Mouse (Mus musculus) MN1 (cell line): Measurements from ENCODE around the gene Bcl2.
"Not testable (repeated sequence)": the region's sequence is repeated elsewhere in the genome, so short reads cannot be mapped to it uniquely, and the experiment has no call there.

Experiments
- DNase-seq: peaks from one replicate; pipeline ENCODE4 v3.0.0-alpha.2; 2016; ENCODE audit warnings: low spot score

Gene Bcl2

DNA sequence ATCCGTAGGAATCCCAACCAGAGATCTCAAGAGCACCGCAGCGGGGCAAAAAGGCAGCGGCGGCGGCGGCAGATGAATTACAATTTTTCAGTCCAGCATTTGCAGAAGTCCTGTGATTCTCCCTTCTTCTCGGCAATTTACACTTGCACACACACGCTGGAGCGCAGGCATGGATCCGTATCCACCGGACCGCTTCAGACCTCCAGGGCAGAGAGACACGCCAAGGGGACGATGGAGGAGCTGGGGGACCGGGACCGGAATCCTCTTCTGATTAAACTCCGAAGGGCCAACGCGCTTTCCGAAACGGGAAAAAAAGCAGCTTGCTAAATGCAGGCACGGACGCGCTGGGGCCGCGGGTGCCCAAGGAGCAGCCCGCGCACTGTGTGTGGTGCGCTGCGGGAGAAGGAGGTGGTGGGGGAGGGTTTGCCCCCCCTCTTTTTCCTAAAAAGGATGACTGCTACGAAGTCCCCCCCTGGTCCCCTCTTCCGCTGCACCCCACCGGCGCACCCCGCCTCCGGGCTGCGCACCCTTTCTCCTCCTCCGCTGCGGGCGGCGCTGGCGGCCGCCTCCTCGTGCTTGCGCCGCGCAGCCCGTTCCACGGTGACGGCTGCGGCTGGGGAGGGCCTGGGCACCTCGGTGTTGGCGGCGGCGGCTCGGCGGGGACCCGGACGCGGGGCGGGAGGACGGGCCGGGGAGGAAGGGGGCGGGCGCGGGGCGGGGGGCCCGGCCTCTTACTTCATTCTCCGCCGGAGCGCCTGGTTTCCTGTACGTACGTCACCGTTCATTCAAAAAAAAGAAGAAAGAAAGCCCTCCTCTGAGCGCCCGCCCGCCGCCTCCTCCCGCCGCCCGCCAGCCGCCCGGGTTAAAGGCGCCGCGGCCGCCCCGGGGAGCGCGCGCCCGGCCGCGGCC lies at the start of gene Bcl2:
Bcl2 (minus strand) TSS at position 654 of the 909 bp plus-strand sequence.
- peak; percentile 81 for DNase-seq

DNA sequence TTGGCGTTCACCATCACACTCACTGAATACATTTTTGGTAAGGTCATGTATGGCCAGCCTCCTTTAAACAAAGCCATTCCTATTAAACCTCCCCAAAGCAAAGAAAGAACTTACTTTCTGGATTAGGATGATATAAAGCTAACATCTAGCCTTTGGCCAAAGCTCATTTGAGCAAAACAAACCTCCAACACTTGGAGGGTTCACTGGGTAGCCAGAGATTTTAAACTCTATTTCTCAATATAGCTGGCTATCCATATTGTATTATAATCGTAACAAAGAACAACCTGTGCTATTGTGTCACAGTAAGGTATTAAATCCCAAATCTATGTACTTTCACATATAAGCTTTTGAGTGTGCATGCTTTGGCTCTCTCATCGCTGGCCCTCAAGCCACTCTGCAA lies 46.7 kb upstream of the Bcl2 start:
- DNase-seq: no peak

DNA sequence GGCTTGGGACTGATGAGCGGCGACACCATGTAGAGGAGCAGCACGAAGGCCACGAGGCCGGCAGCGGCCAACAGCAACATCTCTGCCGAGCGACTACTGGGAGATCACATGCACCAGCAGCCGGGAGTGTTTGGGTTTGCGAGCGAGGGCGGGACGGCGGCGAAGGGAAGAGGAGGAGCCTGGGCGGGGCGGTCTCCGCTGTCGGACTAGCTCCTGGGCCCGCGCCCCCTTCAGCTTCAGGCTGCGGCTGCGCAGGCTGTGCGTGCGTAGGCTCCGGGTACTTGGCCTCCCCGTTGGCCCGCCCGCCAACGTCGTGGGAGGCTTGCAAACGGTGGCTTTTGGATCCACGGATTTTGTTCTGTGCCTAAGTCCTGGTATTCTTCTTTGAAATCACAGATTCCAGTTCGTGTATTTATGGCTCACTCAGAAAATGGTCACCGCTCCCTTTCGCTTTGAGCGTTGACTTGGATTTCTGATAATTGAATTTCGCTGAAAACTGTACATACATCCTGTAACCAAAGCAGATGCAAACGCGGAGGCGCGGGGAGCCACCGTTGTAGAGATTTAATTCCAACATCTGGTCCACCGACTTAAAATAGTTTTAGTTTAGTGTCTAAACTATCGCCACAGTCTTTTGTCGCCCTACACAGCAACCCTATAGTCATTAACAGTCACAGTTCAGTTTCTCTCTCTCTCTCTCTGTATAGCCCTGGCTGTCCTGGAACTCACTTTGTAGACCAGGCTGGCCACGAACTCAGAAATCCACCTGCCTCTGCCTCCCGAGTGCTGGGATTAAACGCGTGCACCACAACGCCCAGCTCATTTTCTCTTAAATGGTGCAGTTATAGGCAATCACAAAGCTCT lies 45.7 kb upstream of the Bcl2 start, which contains the start of gene Kdsr:
Kdsr (minus strand) TSS at position 156 of the 864 bp plus-strand sequence.
- DNase-seq: peak; percentile 98

DNA sequence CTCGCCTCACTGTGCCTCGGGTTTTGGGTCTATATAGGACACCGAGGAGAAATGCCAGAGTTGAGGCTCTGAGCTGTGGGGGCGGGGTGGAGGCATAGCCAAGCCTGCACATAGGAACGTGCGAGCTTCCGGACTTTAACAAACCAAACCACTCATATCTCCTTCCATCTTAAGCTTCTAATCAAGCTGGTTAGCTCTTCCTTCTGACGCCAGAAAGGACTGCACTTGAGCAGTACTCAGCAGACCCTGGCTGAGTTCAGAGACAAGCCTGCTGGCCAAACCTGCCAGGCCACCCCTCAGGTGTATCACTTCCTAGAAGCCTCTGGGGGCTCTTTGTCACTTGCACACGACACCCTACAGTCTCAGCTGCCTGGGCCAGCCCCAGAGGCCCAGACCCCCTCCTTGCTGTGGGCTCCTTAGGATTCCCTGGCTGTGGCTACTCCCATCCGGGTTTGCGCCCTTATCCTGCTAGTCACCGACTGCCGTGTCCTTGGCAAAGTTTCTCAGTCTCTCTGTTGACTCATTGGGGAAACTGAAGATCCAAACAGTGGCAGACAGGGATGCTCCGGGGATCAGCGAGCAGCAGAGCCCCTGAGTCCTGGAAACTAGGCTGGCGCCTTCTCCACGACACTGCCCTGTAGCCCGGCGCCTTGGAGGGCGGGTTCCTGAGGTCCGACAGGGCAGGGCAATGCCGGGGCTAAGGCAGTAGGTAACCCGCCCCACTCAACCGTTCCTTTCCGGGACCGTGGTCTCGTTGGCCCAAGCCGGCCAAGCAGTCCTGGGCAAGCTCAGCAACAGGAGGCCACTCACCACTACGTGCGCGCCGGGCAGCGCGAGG lies 44.9 kb upstream of the Bcl2 start:
- peak; percentile 45 for DNase-seq

DNA sequence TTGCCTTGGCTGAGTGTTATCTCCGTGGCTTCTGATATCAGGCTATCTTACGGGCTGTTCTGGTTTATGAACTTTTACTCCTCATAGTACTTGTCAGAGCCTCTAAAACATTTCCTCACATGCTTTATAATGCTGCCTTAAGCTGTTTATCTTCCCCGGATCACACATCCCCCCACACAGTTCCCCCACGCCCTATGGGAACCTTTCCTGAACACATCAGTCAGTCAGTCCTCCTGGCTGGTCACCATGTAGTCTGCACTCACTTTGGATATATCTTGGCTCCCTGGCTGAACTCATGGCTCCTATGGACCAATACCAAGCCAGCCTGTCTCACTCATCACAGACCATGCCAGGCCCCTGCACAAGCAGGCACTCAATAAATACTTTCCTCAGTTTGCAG lies 42.6 kb upstream of the Bcl2 start:
- no peak for DNase-seq

DNA sequence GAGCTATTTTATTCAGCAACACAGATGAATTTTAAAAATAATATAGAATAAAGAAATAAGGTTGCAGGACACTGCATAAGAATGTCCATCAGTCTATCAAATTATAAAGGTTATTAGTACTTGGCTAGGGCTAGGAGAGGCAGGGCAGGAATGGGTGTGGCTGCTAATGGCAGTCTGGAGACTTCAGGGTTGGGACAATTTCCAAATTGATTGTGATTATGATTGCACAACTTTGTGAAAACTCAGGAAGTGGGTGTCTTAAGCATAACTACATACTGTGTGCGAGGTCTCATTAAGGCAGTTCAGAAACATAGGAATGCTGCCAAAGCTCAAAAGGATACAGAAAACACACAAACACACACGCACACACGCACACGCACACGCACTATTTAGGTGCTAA lies 37.9 kb upstream of the Bcl2 start:
- no peak for DNase-seq

DNA sequence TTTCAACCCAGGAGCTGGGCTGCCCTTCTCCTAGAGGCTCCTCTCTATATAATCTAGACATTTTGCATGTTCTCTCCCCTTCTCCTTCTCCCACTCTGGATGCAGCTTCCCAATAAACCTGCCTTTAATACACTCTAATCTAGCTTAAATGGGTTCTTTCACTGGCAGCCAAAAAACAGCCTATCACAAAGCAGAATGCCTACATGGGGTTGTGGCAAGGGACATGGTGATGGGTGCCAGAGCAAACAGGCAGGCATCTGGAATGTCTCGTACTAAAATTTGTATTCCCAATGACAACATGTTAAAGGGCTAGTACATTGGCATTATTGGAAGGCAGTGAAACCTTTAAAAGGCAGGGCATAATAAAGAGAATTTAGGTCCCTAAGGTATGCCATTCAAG lies 36.6 kb upstream of the Bcl2 start:
- DNase-seq: peak; percentile 67

DNA sequence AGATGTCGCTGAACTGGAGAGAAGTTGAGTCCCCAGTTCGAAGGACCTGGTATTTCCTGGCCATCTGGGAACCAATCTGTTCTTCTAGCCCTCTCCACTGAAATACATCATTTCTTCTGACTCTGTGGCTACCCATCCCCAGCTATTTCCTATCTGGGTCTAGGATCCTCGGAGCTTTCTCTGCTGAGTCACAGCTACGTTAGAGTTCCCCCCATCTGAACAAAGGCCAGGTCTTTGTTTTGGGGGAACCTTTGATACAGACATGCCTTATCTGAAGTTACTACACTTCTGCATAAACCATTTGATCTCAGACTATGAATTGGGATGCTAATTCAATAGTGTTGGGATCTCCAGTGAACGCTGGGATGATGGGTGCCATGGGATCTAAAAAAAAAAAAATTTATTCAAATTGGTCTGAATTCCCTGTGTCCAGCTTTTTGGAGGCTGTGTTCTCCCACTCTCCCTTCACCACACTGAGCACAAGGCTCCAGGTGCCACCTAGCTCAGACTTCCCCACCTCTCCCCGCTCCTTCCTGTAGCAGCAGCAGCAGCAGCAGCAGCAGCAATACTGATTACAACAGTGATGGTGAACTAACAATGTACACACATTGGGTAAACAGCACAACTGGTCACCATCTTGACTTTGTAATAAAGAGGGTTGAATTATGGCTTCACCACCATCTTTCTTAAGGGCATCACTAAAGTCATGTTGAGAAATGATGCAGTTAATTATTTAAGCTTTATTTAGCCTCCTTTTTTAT lies 34.7 kb upstream of the Bcl2 start:
- no peak for DNase-seq

DNA sequence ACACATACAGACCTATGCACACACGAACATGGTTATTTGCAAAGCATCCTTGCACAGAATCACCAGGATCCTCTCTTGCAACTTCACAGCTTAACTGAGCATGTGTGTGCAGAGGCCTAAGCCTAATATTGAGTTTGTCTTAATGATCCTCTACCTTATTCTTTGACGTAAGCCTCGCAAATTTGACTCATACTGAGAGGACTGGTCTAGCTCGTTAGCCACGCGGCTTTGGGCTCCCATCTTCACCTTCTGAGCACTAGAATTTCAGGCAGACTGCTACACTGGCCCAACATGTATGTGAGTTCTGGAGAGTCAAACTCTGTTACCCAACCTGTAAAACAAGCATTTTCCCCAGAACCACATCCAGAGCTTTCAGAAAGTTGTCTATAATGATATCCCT lies 28.9 kb upstream of the Bcl2 start:
- DNase-seq: no peak

DNA sequence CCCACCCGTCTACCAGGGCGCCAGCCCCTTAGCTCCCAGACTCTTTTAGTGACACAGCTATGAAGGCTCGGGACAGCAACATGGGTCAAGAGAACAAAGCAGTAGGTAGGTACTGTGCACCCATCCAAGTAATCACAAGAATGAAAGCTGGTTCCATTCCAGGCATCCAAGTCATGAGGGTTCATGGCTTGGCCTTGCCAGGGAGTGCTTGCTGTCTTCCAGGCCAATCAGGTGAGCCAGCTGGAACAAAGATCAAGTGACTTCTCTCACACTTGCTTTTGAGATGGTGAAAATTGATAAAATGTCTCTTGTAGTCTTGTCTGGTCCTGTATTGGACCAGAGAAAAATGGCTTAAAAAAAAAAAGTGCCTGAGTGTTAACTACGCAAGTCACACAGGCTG lies 26.7 kb upstream of the Bcl2 start:
- DNase-seq: no peak

DNA sequence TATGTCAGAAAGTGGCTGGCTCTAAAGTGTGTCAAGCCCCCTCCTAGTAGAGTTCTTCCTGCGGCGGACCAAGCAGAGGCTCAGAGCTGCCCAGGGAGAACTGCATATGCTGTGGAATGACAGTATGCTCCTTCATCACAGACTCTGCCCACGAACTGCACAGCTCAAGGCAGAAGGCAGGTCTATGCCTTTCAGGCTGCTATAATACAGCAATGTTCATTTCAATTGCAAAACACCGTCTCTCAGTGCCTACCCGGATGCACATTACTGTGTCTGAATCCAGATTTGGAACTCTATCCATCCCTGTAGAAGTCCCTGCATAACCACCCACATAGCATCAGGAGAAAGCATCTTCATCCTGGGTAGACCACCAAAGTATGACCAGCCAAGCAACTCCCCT lies 25.7 kb upstream of the Bcl2 start:
- DNase-seq: no peak

DNA sequence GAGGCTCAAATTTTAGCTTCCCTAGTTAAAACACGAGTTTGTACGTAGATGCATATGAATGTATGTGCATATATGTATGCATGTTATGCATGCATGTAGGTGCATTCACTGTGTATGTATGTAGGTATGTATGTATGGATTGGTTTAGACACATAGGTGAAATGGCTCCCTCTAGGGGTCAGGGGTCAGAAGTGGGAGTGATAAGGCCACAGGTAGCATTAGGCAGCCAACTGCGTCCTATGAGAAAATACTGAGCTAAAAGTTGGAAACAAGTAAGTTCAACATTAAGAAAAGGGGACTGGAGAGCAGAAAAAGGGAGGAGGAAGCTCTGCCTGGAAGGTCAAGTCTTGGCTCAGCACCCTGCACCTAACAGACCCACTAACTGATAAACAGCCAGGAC lies 24.0 kb upstream of the Bcl2 start:
- DNase-seq: peak; percentile 23

DNA sequence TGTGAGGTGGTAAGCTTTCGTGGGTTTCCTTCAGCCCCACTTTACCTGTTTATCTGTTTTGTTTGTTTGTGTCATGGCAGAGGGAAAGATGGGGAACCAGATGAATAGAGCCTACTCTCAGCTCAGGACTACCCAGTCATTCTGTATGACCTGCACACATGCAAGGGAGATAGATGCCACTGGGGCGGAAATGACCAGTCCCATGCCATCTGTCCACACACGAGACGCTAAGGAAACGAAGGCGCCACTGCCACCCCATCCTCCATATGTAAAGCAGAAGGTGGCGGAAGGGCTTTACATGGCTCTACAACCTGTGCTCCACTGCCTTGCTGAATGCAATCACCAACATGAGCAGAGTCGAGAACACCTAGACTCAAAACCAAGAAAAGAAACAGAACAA lies 22.1 kb upstream of the Bcl2 start:
- no peak for DNase-seq

DNA sequence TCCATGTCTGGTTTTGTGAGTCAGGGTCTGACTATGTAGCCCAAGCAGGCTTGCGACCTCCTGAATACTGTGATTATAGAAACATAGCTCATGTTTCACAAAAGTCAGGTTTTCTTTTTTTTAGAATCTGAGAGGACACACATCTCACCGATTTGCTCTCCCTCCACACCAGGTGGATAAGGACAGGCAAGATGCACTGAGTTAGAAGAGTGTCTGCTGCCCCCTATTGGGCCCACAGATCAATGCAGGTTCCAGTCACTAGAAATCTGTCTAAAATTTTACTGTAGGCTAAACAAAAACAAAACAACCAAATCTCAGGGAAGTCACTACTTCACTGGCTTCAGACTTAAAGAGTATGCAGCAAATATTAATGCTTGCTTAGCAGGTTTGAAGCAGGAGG lies 21.5 kb upstream of the Bcl2 start:
- peak; percentile 47 for DNase-seq

DNA sequence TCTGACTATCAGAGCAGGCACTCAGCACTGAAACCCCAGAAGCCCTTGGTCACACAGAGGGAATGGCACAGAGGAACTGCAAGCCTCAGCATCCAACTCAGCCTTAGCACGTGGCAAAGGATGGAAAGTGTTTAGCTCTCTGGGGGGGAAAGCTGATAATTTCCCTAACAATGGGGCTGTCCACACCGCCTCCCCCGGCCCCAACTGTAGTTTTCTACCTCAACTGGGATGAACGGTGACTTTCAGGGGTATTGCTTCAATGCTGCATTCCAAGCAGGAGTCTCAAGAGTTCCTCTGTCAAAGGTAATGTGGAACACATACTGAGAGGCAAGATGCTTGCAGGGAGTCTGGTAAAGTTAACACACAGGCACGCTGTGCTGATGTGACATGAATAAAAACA lies 8.0 kb upstream of the Bcl2 start:
- no peak for DNase-seq

DNA sequence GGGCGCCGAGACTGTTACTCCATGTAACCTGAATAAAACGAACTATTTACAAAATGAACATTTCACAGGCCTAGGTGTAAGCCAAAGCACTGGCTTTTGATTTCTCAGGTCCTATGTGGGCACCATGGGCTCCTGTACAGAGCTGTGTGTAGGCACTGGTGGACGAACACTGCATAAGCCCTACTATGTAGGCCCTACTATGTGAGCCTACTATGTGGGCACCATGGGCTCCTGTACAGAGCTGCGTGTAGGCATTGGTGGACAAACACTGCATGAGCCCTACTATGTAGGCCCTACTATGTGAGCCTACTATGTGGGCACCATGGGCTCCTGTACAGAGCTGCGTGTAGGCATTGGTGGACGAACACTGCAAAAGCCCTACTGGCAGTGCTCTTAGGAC lies 3.7 kb upstream of the Bcl2 start:
- not testable (repeated sequence) for DNase-seq

DNA sequence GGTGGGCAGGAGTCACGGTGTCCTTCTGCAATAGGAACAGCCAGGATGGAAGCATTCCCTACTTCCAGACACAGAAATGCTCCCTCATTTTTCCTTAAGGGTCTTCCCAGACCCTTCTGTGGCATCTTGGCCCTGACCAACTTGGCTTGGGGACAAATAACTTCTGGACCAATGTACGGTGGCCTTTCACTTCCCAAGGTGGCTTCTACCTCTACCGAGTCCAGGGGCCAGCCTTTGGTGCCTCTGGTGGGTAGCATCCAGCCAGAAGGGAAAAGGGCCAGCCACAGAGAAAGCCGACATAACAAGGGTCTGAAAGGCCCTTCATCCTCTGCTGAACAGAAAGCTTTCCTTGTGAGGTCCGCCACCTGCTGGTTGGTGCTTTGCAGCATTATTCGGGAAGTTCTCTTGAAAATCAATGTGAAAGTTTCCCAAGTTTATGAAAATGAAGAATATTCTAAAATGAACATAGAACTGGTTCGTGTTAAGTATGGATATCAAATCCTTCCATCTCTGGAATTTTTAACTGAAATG lies 3.1 kb upstream of the Bcl2 start:
- peak; percentile 73 for DNase-seq

DNA sequence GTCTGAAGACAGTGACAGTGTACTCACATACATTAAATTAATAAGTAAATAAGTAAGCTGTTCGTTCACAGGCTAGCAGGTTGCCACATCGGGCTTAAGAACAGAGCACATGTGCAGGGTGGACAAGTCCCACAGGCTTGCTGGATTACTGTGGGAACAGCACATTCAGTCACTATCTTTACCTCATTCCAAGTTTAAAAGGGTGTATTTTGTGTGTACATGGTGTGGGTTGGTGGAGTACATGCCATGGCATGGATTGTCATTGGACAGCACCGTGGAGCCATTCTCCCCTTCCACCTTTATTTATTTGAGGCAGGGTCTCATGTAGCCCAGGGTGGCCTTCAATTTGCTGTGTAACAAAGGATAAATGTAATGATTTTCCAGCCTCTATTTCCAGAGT lies 2.1 kb upstream of the Bcl2 start:
- DNase-seq: no peak

DNA sequence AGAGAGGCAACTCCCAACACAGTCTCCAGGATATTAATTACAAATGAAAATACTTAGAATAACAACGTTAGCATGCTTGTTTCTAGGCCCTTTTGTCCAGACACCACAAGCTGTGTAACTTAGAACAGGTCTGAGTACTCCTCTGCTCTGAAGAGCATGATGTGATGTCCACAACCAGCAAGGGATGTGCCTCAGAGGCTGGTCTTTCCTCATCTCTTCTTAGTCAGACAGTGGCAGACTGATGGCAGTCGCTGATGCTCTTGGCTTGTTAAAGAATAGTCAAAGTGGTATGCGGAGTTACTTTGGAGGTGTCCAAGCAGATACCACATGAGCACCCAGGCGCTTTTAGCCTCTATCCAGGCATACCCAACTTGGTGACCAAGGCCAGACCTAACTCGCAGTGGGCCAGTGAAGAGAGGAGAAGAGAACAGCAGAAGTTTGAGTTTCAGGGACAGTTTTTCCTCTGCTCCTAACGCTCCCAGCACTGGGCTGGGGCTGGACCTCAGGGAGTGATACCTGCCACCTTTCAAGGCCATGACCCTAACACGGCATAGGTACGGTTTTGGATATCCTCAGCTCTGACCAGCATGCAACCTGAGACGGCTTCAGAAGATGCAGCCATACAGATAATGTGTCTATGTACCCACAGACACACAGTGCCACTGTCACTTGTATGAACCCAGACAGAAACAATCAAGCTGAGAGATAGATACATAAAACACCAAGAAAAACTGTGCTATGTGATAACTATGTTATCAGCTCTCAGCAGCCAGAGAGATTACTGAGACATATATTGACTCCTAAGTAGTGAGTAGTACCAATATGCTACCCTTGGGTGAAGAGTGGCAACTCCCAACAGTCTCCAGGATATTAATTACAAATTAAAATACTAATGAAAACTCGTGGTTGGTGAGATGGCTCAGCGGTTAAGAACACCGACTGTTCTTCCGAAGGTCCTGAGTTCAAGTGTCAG lies 1.3 kb upstream of the Bcl2 start:
- no peak for DNase-seq

DNA sequence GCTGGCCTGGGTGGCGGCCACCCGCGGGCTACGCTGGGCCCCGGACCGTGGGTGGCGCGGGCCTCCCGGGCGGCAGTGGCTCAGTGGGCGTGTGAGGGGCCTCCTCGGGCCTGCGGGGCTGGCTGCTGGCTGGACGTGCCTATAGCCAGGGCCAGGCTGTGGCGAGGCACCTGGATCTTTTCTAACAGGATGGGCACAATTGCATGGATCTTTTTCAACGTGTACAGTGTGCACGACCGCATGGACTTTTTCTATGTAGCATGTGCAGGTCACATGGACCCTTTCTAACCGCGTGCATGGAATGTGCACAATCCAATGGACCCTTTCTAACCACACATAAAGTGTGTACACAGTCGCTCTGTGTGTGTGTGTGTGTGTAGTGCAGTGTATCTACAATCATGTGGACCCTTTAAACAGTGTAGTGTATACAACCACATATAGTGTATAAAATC lies 482 bp upstream of the Bcl2 start:
- peak; percentile 52 for DNase-seq
